Mouse (Mus musculus) midbrain, embryonic 13.5 days (tissue): Measurements from ENCODE around the gene Txndc16. TPM values are rescaled to one million over a fixed set of nuclear protein-coding genes. Genes with fewer than 3 reads are reported as not detected.

Source experiments
- polyA plus RNA-seq: library from polyadenylated mRNA; unstranded; fragments of >200 nt; fragmentation: Nextera tagmentation; extraction: Ambion mirVana; gene quantifications from 2 replicates; pipeline ENCODE4 v1.2.1, GENCODE M21; 2015

The Txndc16 gene
- polyA plus RNA-seq, 1 experiment from 2014 or later: 29.9 TPM

Other genes starting within 250 kb of the Txndc16 start
- gene Ptger2, start 232.1 kb downstream of the Txndc16 start, polyA plus RNA-seq: 0.20 and 0.23 TPM in 2 replicates
- 13.8 and 15.0 TPM in 2 replicates for gene Gpr137c, start 611 bp downstream of the Txndc16 start, polyA plus RNA-seq
- gene Ero1l, start 98.4 kb upstream of the Txndc16 start, polyA plus RNA-seq: 29.4 and 33.7 TPM in 2 replicates
- gene Psmc6, start 109.5 kb upstream of the Txndc16 start, polyA plus RNA-seq: 184 and 202 TPM in 2 replicates
- 52.6 and 54.7 TPM in 2 replicates for gene Styx, start 130.8 kb upstream of the Txndc16 start, polyA plus RNA-seq
- gene Gnpnat1, start 184.6 kb upstream of the Txndc16 start, polyA plus RNA-seq: 29.2 and 30.6 TPM in 2 replicates